Mouse (Mus musculus): ENCODE data around the gene Tmem98.

DNA sequence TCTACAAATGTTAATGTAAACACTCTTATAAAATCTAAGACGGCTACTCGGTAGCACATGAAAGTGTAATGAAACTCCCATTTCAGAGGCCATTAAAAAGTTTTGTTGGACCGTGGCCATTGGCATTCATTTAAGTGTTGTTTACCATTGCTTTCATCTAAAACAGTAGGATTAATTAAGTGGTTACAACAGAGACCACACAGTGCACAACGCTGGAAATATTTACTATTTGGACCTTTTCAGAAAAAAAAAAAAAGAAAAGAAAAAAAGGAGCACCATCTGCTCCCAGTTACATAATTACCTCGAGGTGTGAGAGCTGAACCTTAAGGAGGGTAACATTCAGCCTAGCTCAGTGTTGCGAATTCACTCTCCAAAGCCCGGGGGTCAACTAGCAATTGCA lies 35.5 kb downstream of the Tmem98 start:
- TF ChIP-seq CTCF (IDR thresholded peaks at IDR 0.05) (no peak), EP300 (IDR thresholded peaks at IDR 0.05) (no peak)
